Mouse (Mus musculus): ENCODE results near the gene Dgkz. TPM values are rescaled to one million over a fixed set of nuclear protein-coding genes. Genes with fewer than 3 reads are reported as not detected.

Gene Dgkz
- polyA plus RNA-seq, 1 experiment from 2014 or later: 36.3 TPM

DNA sequence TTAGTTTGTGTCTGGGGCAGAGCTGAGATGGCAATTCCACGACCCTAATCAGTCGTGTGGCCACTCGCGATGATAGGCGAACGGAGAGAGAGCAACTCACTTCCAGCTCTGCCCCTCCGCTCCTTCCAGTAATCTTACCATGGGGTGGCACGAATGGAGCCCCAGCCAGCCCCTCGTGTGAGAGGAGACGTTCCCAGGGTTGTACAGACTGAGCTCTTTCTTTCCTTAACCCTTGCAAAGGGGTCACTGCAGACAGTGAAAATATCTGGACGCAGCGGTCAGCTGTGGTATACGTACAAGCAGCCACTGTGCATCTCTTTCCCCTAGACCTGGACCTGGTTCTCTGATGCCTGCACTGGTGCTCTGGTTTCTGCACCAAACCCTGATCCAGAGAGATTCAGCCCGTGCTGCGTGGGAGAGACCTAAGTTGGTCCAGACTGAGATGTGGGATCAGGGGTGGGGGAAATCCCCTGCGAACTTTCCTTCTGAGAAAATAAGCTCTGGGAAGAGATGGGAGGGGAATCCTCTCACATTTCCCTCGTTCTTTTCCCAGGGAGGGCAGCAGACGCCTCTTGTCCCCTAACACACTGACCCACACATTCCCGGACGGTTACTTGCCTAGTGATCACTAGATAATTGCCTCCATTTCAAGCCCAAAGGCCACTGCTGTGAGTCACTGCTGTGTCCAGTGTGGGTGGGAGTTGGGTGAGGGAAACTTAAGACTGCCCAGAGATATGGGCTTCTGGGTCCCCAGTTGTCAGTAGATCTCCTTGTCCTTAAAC lies 33.1 kb upstream of the Dgkz start:
- WGBS: 4% methylated on average over 20 of the region's 20 CpGs
- no peaks in the 10 kb centered on the region for H3K9me3 ChIP-seq
- H3K27ac ChIP-seq: peak overlapping the region; percentile 90
- DNase-seq (ENCODE audit: low spot score): no peak
- no peaks in the 10 kb centered on the region for H3K36me3 ChIP-seq
- H3K27me3 ChIP-seq (ENCODE audit: insufficient read depth, poor library complexity, severe bottlenecking): peaks cover 49% of the 10 kb centered on the region
- H3K4me3 ChIP-seq: peak overlapping the region; percentile 66
- H3K4me1 ChIP-seq (replicated peaks): peaks cover 45% of the 10 kb centered on the region

DNA sequence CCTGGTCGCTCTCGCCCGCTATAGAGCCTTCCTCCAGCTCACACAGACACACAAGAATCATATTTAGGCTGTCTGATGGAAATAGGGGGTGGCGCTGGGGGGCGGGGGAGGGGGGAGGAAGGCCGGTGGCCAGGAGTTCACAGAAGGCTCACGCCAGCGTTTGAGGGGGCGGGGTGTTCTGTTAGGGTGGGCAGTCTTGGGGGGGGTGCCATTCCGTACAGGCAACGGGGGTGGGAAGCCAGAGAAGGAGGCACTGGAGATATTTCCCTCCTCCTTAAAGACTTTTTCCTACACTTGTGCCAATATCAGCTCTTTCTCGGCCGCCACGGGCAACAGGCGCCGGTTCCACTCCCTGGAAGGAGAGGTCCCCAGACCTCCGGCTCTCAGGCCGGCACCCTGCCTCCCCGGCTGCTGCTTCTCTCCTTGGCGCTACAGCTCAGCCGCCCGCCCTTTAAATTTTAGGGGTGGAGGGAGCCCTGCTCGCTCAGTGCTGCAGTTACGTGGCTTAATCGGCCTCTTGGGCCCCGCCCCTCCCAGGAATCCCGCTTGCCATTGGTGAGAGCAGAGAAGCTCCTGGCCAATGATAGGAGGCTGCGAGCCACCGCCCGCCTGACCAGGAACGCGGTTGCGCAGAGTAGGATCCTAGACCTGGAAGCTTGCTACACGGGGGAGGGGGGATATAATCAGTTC lies 32.4 kb upstream of the Dgkz start:
- no peaks in the 10 kb centered on the region for H3K36me3 ChIP-seq
- peak overlapping the region; percentile 66 for H3K4me3 ChIP-seq
- under 1% methylated on average over 34 of the region's 34 CpGs for WGBS
- peaks cover 41% of the 10 kb centered on the region for H3K4me1 ChIP-seq (replicated peaks)
- peak; percentile 98 for DNase-seq (ENCODE audit: low spot score)
- H3K27me3 ChIP-seq (ENCODE audit: insufficient read depth, poor library complexity, severe bottlenecking): peaks cover 54% of the 10 kb centered on the region
- peak overlapping the region; percentile 90 for H3K27ac ChIP-seq
- H3K9me3 ChIP-seq: no peaks in the 10 kb centered on the region

DNA sequence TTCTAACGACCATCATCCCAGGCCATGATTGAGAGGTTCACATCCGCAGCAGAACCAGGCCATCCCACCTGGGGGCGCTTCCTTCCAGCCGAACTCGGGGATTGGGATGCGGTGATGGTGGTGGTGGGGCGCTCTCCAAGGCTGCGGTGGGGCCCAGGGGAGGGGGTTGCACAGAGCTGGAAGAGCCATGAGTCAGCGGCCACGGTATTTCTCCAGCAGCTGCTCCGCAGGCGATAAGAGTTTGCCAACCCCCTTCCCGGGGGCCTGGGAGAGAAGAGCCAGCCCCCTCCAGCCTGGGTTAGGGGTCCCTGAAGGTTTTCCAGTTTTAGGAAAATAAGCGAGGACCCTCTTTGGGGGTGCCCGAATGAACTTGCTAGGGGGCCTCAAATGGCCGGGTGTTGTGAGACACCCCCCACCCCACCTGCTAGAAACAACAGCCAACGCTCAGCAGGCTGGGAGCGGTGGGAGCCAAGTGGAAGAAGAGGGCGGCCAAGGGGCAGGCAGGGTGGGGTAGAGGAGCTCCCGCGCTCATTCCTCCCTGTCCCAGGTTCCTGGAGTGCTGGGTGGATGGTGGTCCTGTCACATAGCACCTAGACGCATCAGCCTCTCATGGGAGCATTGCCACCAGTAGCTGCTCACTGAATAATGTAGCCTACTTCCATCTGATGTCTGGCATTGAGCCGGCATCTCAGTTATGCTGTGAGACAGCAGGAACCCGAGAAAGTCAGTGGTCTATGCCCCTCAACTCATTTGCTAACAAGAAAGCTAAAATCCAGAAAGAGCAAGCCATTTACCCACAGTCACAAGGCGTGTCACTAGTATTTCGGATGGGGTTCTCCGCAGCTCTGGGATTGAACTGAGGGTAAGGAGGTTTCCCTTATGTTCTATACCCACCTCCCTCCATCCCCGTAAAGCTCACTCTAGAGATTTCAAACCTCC lies 31.6 kb upstream of the Dgkz start:
- Histone ChIP-seq H3K4me3 (peak overlapping the region; percentile 66), H3K27ac (peak overlapping the region; percentile 90), H3K9me3 (no peaks in the 10 kb centered on the region), H3K4me1 (replicated peaks) (peaks cover 32% of the 10 kb centered on the region), H3K27me3 (ENCODE audit: insufficient read depth, poor library complexity, severe bottlenecking) (peaks cover 54% of the 10 kb centered on the region), H3K36me3 (no peaks in the 10 kb centered on the region)
- DNase-seq (ENCODE audit: low spot score): peak; percentile 58
- WGBS: under 1% methylated on average over 28 of the region's 28 CpGs

DNA sequence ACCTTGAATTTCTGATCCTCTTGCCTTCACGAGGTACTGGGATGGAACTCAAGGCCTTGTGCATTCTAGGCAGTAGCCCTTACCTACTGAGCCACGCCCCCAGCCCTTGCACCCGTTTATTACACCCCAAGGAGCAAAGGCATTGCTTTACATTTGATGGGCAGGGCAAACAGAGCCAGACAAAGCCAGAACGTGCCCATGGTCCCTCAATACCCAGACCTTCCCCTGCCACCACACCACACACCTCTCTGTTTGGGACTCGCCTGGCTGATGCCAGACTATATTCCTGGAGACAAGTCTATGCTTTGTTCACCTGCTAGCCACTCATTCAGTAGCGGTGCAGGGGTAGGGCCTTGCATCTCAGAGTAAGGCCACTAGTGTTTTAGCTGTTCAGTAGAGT lies 30.8 kb upstream of the Dgkz start:
- H3K27ac ChIP-seq: 0 out of 2 replicates have a peak overlapping the region, but pooled peaks have one; percentile 90
- DNase-seq (ENCODE audit: low spot score): no peak
- peaks cover 36% of the 10 kb centered on the region for H3K4me1 ChIP-seq (replicated peaks)
- no peaks in the 10 kb centered on the region for H3K36me3 ChIP-seq
- peak overlapping the region; percentile 66; the same call in 1 of the 2 replicates for H3K4me3 ChIP-seq
- no peaks in the 10 kb centered on the region for H3K9me3 ChIP-seq
- H3K27me3 ChIP-seq (ENCODE audit: insufficient read depth, poor library complexity, severe bottlenecking): peaks cover 58% of the 10 kb centered on the region
- 41% methylated on average over 6 of the region's 6 CpGs for WGBS

DNA sequence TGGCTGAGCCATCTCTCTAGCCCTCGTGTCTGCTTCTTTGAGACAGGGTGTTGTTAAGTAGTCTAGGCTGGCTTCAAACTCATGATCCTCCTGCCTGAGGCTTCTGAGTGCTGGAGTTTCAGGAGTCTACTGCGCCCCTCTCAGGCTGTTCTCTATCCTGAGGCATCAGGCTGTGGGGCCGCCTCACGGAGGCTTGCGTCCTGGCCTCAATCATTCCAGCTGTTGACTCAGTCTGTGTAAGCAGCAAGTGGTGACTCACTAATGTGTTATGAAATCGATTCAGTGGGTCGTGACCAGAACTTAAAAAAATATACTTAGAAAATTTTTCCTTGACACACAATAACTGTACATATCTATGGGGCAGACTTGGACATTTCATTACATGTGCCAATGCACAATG lies 29.0 kb upstream of the Dgkz start:
- no peak overlapping the region for H3K4me3 ChIP-seq
- no peak overlapping the region for H3K27ac ChIP-seq
- peaks cover 37% of the 10 kb centered on the region for H3K4me1 ChIP-seq (replicated peaks)
- H3K9me3 ChIP-seq: no peaks in the 10 kb centered on the region
- 77% methylated on average over 7 of the region's 7 CpGs for WGBS
- DNase-seq (ENCODE audit: low spot score): no peak
- H3K27me3 ChIP-seq (ENCODE audit: insufficient read depth, poor library complexity, severe bottlenecking): peaks cover 42% of the 10 kb centered on the region
- H3K36me3 ChIP-seq: no peaks in the 10 kb centered on the region

DNA sequence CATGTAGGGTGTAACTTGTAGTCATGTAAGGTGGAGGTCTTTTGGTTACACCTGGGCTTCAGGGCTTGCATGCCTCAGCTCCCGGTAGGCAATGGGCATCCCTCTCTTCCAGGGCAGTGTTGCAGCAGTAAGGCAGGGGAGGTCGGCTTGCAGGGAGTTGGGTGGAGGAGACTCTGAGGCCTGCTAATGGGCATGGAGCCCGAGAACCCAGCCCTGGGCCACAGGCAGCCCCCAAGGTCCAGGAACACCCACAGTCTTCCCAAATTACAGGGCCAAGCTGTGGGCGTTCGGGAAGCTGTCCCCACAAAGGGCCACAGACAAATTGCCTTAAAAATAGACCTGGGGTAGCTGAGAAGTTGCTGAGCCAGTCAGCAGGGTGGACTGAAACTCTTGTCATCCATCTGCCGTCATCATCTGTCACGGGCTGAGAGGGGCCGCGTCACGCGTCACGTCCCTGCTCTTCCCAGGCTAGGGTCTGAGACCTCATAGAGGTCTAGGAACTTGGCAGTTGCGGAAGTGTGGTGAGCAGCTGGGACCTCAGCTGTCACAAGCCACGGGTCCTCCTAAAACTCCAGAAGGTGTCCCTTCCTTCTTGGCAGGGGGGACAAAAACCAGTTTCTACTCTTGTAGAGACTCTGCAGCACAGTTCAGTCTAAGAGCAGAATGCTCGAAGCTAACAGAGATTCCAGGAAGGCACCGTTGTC lies 22.4 kb upstream of the Dgkz start:
- no peak for DNase-seq (ENCODE audit: low spot score)
- Histone ChIP-seq H3K4me1 (replicated peaks) (peaks cover 23% of the 10 kb centered on the region), H3K9me3 (no peaks in the 10 kb centered on the region), H3K4me3 (no peak overlapping the region), H3K27ac (no peak overlapping the region), H3K27me3 (ENCODE audit: insufficient read depth, poor library complexity, severe bottlenecking) (peaks cover 11% of the 10 kb centered on the region; the same call in 1 of the 2 replicates), H3K36me3 (no peaks in the 10 kb centered on the region)
- WGBS: 83% methylated on average over 16 of the region's 16 CpGs

DNA sequence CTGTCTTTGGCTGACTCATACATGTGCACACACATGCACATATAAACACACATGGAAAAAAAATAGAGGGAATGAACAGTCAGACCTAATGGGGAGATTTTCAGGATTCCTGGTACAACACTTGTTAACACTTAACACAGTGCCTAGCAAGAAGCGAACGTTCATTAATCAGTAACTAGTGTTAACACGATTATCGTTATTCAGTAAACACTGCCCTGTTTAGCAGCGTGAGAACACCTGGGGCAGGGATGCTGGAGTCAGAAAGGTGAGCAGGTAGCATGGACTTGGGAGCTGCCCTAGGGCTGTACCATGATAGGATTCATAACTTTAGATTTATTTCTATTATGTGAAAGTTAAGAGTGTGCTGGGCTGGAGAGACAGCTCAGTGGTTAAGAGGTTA lies 20.3 kb upstream of the Dgkz start:
- Histone ChIP-seq H3K27me3 (ENCODE audit: insufficient read depth, poor library complexity, severe bottlenecking) (peaks cover 4% of the 10 kb centered on the region; the same call in 1 of the 2 replicates), H3K36me3 (no peaks in the 10 kb centered on the region), H3K4me3 (no peak overlapping the region), H3K4me1 (replicated peaks) (peaks cover 18% of the 10 kb centered on the region), H3K27ac (no peak overlapping the region), H3K9me3 (no peaks in the 10 kb centered on the region)
- no peak for DNase-seq (ENCODE audit: low spot score)
- 93% methylated on average over 5 of the region's 5 CpGs for WGBS

DNA sequence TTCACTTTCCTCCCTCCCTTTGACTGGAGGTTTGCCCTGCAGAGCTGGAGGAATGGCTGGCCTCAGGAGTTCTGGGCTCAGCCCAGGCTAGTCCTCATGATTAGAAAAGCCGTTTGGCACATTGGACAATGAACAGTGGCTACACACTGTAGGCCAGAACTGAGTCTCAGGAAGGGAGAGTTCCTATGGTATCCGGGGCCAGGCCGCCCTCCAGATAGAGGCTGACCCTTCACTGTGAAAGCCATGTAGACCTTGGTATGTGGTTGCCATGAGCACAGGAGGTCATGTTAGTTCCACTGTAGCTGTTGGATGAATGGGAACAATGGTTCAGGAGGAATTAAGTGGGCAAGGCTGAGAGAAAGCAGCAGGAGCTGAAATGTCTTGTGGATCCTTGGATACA lies 17.7 kb upstream of the Dgkz start:
- no peaks in the 10 kb centered on the region for H3K36me3 ChIP-seq
- no peak overlapping the region; the same call in 1 of the 2 replicates for H3K27ac ChIP-seq
- H3K9me3 ChIP-seq: no peaks in the 10 kb centered on the region
- WGBS: 47% methylated on average over 3 of the region's 3 CpGs
- 0 out of 2 replicates have a peak, but pooled peaks cover 4% of the 10 kb centered on the region for H3K27me3 ChIP-seq (ENCODE audit: insufficient read depth, poor library complexity, severe bottlenecking)
- DNase-seq (ENCODE audit: low spot score): no peak
- no peak overlapping the region for H3K4me3 ChIP-seq
- H3K4me1 ChIP-seq (replicated peaks): peaks cover 16% of the 10 kb centered on the region

DNA sequence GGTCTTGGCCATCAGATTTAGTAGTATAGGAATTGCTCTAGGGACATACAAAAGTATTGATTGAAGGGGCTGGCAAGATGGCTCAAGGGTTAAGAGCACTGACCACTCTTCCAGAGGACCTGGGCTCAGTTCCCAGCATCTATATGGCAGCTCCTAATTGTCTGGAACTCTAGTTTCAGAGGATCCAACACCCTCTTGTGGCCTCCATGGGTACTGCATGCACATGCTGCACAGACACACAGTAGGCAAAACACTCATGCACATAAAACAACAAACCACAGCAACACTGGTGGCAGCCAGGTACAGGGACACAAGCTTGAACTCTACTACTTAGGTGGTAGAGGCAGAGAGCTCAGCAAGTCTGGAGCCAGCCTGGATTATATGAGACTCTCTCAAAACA lies 14.1 kb upstream of the Dgkz start:
- H3K27ac ChIP-seq: no peak overlapping the region
- H3K27me3 ChIP-seq (ENCODE audit: insufficient read depth, poor library complexity, severe bottlenecking): peaks cover 13% of the 10 kb centered on the region
- no peak overlapping the region for H3K4me3 ChIP-seq
- H3K36me3 ChIP-seq: no peaks in the 10 kb centered on the region
- H3K4me1 ChIP-seq (replicated peaks): peaks cover 32% of the 10 kb centered on the region
- no peaks in the 10 kb centered on the region for H3K9me3 ChIP-seq
- DNase-seq (ENCODE audit: low spot score): no peak

DNA sequence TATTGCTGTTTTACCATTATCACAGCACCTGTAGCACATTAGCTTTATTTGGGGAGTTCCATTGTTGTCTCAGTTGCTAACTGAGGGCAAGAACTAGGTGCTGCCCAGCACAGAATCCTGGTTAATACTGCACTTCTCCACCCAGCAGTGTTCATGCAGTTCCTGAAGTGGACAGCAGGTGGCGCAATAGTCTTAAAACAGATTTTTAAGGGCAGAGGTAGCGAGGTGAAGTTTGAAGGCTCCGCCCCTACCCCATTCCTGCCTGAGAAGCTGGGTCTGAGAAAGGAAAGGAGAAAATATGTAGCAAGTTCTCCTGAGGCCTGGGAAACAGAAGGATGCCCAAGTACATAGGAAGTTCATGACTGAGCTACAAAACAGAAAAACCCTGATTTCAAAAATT lies 11.9 kb upstream of the Dgkz start:
- DNase-seq (ENCODE audit: low spot score): peak; percentile 86
- Histone ChIP-seq H3K27ac (no peak overlapping the region), H3K27me3 (ENCODE audit: insufficient read depth, poor library complexity, severe bottlenecking) (peaks cover 22% of the 10 kb centered on the region), H3K36me3 (no peaks in the 10 kb centered on the region), H3K4me3 (no peak overlapping the region), H3K4me1 (replicated peaks) (peaks cover 39% of the 10 kb centered on the region), H3K9me3 (no peaks in the 10 kb centered on the region)
- WGBS: 3% methylated on average over 3 of the region's 3 CpGs

DNA sequence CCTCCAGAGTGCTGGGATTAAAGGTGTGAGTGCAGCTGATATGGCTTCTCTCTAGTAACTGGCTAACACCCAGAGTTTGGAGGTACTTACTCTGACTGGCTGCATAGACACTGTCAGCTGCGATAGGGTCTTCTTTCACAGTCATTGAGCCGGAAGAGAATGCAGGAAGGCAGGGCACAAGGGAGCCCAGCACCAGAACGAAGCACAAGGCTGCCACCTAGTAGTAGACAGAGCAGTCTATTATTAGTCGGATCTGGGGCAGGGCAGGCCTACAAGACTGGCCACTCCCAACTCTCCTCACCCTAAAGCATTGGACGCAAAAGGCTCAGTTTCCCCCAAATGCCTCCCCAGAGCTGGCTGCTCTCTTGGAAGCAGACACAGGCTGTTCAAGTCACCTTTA lies 10.4 kb upstream of the Dgkz start:
- Histone ChIP-seq H3K9me3 (no peaks in the 10 kb centered on the region), H3K27ac (peak overlapping the region; percentile 46; the same call in 1 of the 2 replicates), H3K4me3 (no peak overlapping the region), H3K36me3 (no peaks in the 10 kb centered on the region), H3K27me3 (ENCODE audit: insufficient read depth, poor library complexity, severe bottlenecking) (peaks cover 33% of the 10 kb centered on the region), H3K4me1 (replicated peaks) (peaks cover 45% of the 10 kb centered on the region)
- peak; percentile 44 for DNase-seq (ENCODE audit: low spot score)
- 6% methylated on average over 5 of the region's 5 CpGs for WGBS

DNA sequence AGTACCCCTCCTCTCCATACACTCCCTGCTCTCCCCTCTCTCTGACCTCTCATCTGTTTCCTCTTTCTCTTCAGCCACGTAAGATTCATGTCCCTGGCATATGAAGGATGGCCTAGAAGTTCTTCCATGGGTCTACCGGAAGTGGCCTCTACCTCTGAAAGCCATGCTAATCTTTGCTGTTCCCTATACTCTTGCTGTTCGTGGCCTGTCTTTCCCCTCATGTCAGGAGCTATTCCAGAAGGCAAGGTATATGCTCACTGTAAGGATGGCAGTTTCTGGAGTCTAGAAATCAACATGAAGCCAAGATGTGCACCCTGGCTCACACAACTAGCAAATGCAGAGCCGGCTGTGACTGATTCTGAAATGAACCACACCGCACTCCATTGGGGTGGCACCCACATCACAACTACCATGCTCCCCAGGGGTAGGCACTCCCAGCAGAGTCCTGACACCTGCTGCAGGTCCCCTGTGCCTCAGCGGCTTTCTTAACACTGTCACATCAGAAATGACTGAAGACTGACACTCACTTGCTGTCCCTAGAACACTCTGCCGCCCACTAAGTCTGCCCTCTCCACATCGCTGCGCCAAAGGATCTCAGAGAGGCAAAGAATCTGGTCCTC lies 9.4 kb upstream of the Dgkz start:
- H3K4me1 ChIP-seq (replicated peaks): peaks cover 56% of the 10 kb centered on the region
- peaks cover 34% of the 10 kb centered on the region for H3K27me3 ChIP-seq (ENCODE audit: insufficient read depth, poor library complexity, severe bottlenecking)
- peak overlapping the region; percentile 84 for H3K27ac ChIP-seq
- WGBS: 35% methylated on average over 9 of the region's 9 CpGs
- DNase-seq (ENCODE audit: low spot score): no peak
- no peaks in the 10 kb centered on the region for H3K9me3 ChIP-seq
- no peaks in the 10 kb centered on the region for H3K36me3 ChIP-seq
- H3K4me3 ChIP-seq: peak overlapping the region; percentile 39
